Mouse (Mus musculus) E14TG2a.4 (cell line): ENCODE results near the gene Mkln1.

ENCODE experiments used
- CTCF ChIP-seq: conservative IDR thresholded peaks from 2 replicates; pipeline ENCODE4 v1.5.1; 2014; ENCODE audit warnings: low read length
- NANOG ChIP-seq: IDR thresholded peaks from 2 replicates; pipeline ENCODE4 v1.6.1; 2014; ENCODE audit warnings: borderline replicate concordance, low read length, mixed read lengths

DNA sequence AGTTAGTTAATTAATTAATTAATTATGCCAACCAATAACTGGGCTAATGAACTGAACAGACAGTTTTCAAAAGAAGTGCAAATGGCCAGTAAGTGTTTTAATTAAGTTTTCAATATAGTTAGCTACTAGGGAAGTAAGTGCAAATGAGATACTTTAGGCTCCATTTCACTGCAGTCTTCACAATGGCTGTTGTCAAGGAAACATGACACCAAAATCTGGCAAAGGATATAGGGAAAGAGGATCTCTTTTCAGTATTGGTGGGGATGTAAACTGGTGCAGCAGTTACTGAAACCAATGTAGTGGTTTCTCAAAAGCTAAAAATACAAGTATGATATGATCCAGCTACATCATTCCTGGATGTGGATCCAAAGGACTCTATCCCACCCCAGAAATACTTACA, 102.2 kb downstream of the Mkln1 start:
- TF ChIP-seq CTCF: no peak
- TF ChIP-seq NANOG: no peak
